Mouse (Mus musculus) testis, adult 2 months (tissue): Measurements from ENCODE around the gene Stx8. TPM values are rescaled to one million over a fixed set of nuclear protein-coding genes. Genes with fewer than 3 reads are reported as not detected.

Experiments used
- H3K27ac ChIP-seq: fragments of 200-500 bp; 2 replicates; pipeline ENCODE4 v1.5.1; 2012; ENCODE audit warnings: low read depth, low read length; ENCODE audit not compliant: control insufficient read depth, insufficient read depth
- H3K27me3 ChIP-seq: fragments of 200-500 bp; 2 replicates; pipeline ENCODE4 v1.6.1; 2012; ENCODE audit warnings: mild to moderate bottlenecking, low read length, moderate library complexity; ENCODE audit not compliant: control insufficient read depth, insufficient read depth
- H3K36me3 ChIP-seq: fragments of 200-500 bp; 2 replicates; pipeline ENCODE4 v1.6.1; 2012; ENCODE audit warnings: mild to moderate bottlenecking, low read length; ENCODE audit not compliant: control insufficient read depth, insufficient read depth
- H3K4me1 ChIP-seq: fragments of 200-500 bp; 2 replicates; pipeline ENCODE4 v1.6.1; 2012; ENCODE audit warnings: low read length; ENCODE audit not compliant: control insufficient read depth, insufficient read depth
- H3K4me3 ChIP-seq: fragments of 200-500 bp; 2 replicates; pipeline ENCODE4 v1.5.1; 2012; ENCODE audit warnings: low read depth, mild to moderate bottlenecking, low read length, moderate library complexity, mixed read lengths; ENCODE audit not compliant: control insufficient read depth
- CTCF ChIP-seq: fragments of 200-500 bp; IDR thresholded peaks from 2 replicates; pipeline ENCODE4 v1.5.1; 2012; ENCODE audit warnings: low read depth, mild to moderate bottlenecking, inconsistent platforms, low read length, moderate library complexity; ENCODE audit not compliant: control insufficient read depth, insufficient read depth, insufficient replicate concordance
- POLR2A ChIP-seq: fragments of 200-500 bp; IDR thresholded peaks from 2 replicates; pipeline ENCODE4 v1.6.1; 2012; ENCODE audit warnings: low read depth, mild to moderate bottlenecking, inconsistent platforms, low read length, moderate library complexity; ENCODE audit not compliant: control insufficient read depth
- polyA plus RNA-seq: library from polyadenylated mRNA; depleted of rRNA; stranded (reverse); fragments of >200 nt; gene quantifications from 2 replicates; pipeline ENCODE4 v1.2.3, GENCODE M21; 2012

Stx8 gene
- polyA plus RNA-seq, 1 experiment, result 19.6 TPM

GRCm38 (mm10) chr11:68116157-68116556 lies 150.2 kb downstream of the Stx8 start:
- no peaks in the 10 kb centered on the region for H3K4me1 ChIP-seq
- no peak for TF ChIP-seq CTCF
- no peak for TF ChIP-seq POLR2A
- H3K27me3 ChIP-seq, result no peaks in the 10 kb centered on the region
- H3K4me3 ChIP-seq, result no peak overlapping the region
- no peaks in the 10 kb centered on the region for H3K36me3 ChIP-seq
- H3K27ac ChIP-seq, result no peak overlapping the region

GRCm38 (mm10) chr11:68117878-68118660 lies 152.1 kb downstream of the Stx8 start:
- Histone ChIP-seq H3K27me3 (no peaks in the 10 kb centered on the region), H3K36me3 (no peaks in the 10 kb centered on the region), H3K4me1 (no peaks in the 10 kb centered on the region), H3K4me3 (no peak overlapping the region), H3K27ac (no peak overlapping the region)
- no peak for TF ChIP-seq CTCF
- TF ChIP-seq POLR2A, result no peak

DNA sequence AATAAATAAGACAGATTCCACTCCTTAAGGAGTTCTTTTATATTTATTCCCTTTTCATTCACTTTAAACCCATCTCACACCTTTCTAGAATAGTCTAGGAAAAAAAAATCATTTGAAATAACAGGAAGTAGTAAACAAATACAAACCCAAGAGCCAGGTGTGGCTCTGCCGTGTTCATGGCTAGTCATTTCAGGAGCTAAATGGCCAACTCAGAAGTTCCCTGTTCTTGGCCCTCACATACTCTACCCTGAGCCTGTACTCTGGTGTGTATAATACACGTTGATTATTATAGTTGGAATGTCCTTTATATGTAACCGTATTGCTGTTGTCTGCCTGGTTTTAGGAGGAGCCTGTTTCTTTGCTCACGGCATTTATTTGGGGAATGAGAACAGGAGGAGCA lies 152.7 kb downstream of the Stx8 start:
- Histone ChIP-seq H3K4me3 (no peak overlapping the region), H3K36me3 (no peaks in the 10 kb centered on the region), H3K27me3 (no peaks in the 10 kb centered on the region), H3K27ac (no peak overlapping the region), H3K4me1 (no peaks in the 10 kb centered on the region)
- TF ChIP-seq POLR2A, result no peak
- TF ChIP-seq CTCF, result no peak

DNA sequence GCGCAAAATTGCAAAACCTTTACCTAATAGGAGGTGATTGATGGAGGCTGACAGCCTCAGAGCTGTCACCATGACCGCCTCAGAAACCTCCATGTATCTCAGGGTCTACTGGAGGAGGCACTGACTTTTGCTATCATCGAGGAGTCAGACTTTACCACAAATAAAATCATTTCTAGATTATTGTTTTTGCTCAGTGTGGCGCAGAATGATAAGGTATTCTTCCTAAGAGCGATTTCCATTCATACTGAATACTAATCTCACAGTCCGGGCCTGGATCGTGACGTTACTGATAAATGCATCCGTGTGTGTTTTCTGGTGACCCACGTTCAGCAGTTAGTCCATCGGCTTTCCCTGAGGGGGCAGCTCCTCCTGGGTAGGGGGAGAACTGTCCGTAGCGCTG lies 153.1 kb downstream of the Stx8 start:
- no peaks in the 10 kb centered on the region for H3K27me3 ChIP-seq
- H3K4me3 ChIP-seq, result no peak overlapping the region
- TF ChIP-seq CTCF, result no peak
- H3K4me1 ChIP-seq, result no peaks in the 10 kb centered on the region
- H3K27ac ChIP-seq, result no peak overlapping the region
- no peaks in the 10 kb centered on the region for H3K36me3 ChIP-seq

DNA sequence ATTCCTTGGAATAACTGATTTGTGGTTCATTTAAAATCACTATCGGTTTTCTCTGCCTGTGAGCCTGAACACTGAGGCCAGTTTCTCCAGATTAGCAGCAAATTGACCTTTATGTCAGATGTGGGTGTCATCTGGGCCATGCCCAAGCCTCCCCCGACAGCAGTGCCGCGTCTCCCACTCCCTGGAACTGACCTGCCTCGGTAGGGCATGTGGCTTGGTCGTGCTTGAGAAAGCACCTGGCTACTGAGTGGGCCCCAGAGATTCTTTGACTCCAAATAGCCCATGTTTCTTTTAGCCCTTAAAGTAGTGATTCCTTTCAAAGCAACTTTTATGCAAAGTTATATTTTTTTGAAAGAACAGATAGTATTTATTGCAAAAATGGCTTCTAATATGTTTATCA lies 155.3 kb downstream of the Stx8 start:
- H3K4me3 ChIP-seq, result no peak overlapping the region
- no peak overlapping the region for H3K27ac ChIP-seq
- TF ChIP-seq POLR2A, result no peak
- TF ChIP-seq CTCF, result no peak
- H3K36me3 ChIP-seq, result no peaks in the 10 kb centered on the region
- no peaks in the 10 kb centered on the region for H3K4me1 ChIP-seq
- H3K27me3 ChIP-seq, result no peaks in the 10 kb centered on the region

GRCm38 (mm10) chr11:68121660-68122059 lies 155.7 kb downstream of the Stx8 start:
- TF ChIP-seq POLR2A, result no peak
- no peak for TF ChIP-seq CTCF
- Histone ChIP-seq H3K4me3 (no peak overlapping the region), H3K4me1 (no peaks in the 10 kb centered on the region), H3K27me3 (no peaks in the 10 kb centered on the region), H3K36me3 (no peaks in the 10 kb centered on the region), H3K27ac (no peak overlapping the region)

DNA sequence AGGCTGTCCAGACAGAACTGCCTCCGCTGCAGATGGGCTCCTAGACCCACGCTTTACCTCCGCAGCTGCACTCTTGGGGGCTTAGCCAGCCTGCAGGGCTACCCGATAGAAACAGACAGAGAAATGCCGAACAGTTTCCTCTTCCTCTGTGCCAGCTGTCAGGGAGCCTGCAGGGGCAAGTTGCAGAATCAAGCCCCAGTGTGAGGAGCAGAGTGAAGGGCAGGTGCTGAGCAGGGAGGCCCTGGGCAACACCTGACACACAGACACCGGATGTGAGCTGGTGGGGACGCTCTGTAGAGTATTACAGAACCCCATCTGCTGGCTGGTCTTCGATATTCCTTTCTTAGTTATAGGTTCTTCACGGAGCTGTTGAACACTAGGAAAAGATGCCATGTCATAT lies 160.1 kb downstream of the Stx8 start:
- no peak overlapping the region for H3K4me3 ChIP-seq
- H3K27ac ChIP-seq, result no peak overlapping the region
- no peaks in the 10 kb centered on the region for H3K4me1 ChIP-seq
- H3K27me3 ChIP-seq, result no peaks in the 10 kb centered on the region
- TF ChIP-seq CTCF (no peak), POLR2A (no peak)
- H3K36me3 ChIP-seq, result no peaks in the 10 kb centered on the region
